Mouse (Mus musculus) stomach, postnatal 0 days (tissue): ENCODE measurements around the gene Minar1. TPM values are rescaled to one million over a fixed set of nuclear protein-coding genes. Genes with fewer than 3 reads are reported as not detected.

Experiments used
- ATAC-seq: fragments of 200-750 bp; cut with Nextera tagmentation; 2 replicates; pipeline ENCODE4 v1.8.0; 2017; ENCODE audit not compliant: low FRiP score, low TSS enrichment
- DNase-seq: peaks from one replicate; pipeline ENCODE4 v3.0.0-alpha.2; 2016; ENCODE audit warnings: low spot score
- H3K27ac ChIP-seq: fragments of 300-500 bp; sonication (generic); replicated peaks from 2 replicates; pipeline ENCODE4 v1.5.1; 2014; ENCODE audit warnings: mild to moderate bottlenecking, control low read depth
- H3K27me3 ChIP-seq: fragments of 300-500 bp; sonication (generic); 2 replicates; pipeline ENCODE4 v1.6.1; 2014; ENCODE audit warnings: low read length; ENCODE audit not compliant: control insufficient read depth, insufficient read depth
- H3K36me3 ChIP-seq: fragments of 300-500 bp; sonication (generic); 2 replicates; pipeline ENCODE4 v1.6.1; 2014; ENCODE audit warnings: low read length, mixed read lengths; ENCODE audit not compliant: control insufficient read depth, insufficient read depth
- H3K4me1 ChIP-seq: fragments of 300-500 bp; sonication (generic); replicated peaks from 2 replicates; pipeline ENCODE4 v1.6.1; 2014; ENCODE audit warnings: antibody characterized with exemption; ENCODE audit not compliant: control insufficient read depth, insufficient read depth
- H3K4me2 ChIP-seq: fragments of 300-500 bp; sonication (generic); replicated peaks from 2 replicates; pipeline ENCODE4 v1.6.1; 2014; ENCODE audit warnings: low read depth, mild to moderate bottlenecking, control low read depth, moderate library complexity
- H3K4me3 ChIP-seq: fragments of 300-500 bp; sonication (generic); 2 replicates; pipeline ENCODE4 v1.5.1; 2014; ENCODE audit warnings: low read depth, low read length, control low read depth
- H3K9ac ChIP-seq: fragments of 300-500 bp; sonication (generic); 2 replicates; pipeline ENCODE4 v1.6.1; 2014; ENCODE audit warnings: mild to moderate bottlenecking, low read length, control low read depth, mixed read lengths
- H3K9me3 ChIP-seq: fragments of 300-500 bp; sonication (generic); 2 replicates; pipeline ENCODE4 v1.6.1; 2016; ENCODE audit warnings: low read length; ENCODE audit not compliant: control insufficient read depth
- CTCF ChIP-seq: IDR thresholded peaks from 2 replicates; pipeline ENCODE4 v1.5.1; 2016; ENCODE audit warnings: antibody characterized with exemption, low read depth, mild to moderate bottlenecking, moderate library complexity
- EP300 ChIP-seq: optimal IDR thresholded peaks from 2 replicates; pipeline ENCODE3; 2016; ENCODE audit warnings: antibody characterized with exemption
- WGBS: fragments of 180-500 bp; shearing (Covaris S2); extraction: QIAGEN DNeasy Blood & Tissue Kit; methylation state at CpG from one replicate; pipeline ENCODE4 v1.1.7; 2014; 5-methylcytosine and 5-hydroxymethylcytosine counted together
- polyA plus RNA-seq: library from polyadenylated mRNA; unstranded; fragments of >200 nt; fragmentation: Nextera tagmentation; extraction: Ambion mirVana; gene quantifications from 2 replicates; pipeline ENCODE4 v1.2.1, GENCODE M21; 2015

The Minar1 gene
- polyA plus RNA-seq, 1 experiment from 2014 or later, result 0.04 TPM

DNA sequence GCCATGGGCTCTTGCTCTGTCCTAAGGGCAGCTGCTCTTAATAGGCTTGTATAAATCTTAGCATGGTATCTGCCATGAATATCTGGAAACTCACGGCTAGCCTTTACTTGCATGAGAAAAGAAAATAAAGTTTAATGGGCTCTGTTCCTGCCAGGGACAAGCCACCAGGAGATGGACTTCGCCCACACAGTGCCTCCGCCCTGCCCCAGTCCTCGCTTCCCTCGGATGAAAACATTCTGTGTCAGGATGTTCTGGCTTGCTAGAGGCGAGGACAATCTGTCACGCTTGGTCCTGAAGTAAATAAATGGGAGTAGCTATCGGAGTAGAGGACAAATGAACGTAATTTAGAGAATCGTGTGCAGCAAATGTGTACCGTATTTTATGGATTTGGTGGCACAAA, 16.7 kb downstream of the Minar1 start:
- no peaks in the 10 kb centered on the region for H3K27me3 ChIP-seq
- 56% methylated on average over 11 of the region's 11 CpGs for WGBS
- H3K4me2 ChIP-seq, result no peak overlapping the region
- no peak overlapping the region for H3K9ac ChIP-seq
- no peaks in the 10 kb centered on the region for H3K4me1 ChIP-seq
- ATAC-seq, result no peak
- H3K4me3 ChIP-seq, result no peak overlapping the region
- H3K36me3 ChIP-seq, result no peaks in the 10 kb centered on the region
- no peak overlapping the region for H3K27ac ChIP-seq
- no peaks in the 10 kb centered on the region for H3K9me3 ChIP-seq
- TF ChIP-seq EP300 (no peak), CTCF (no peak)
- no peak for DNase-seq

DNA sequence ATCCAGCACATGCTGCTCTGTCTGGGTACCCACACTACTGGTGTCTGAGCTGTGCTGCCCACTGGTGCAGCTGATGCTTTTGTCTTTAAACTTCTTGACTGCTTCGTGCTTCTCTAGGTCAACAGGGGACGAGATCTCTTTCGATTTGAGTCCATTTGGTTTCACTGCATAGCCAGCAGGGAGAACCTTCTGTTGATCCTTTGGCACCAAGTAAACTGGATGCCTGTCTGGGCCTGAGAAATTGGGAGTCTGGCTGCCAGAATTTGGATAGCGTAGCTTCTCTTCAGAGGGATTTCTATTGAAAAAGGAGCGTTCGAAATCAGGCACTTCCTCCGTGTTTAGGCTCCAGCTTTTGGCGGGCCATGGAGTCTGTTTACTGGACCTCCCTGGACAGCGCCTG, 21.0 kb downstream of the Minar1 start:
- H3K27ac ChIP-seq, result no peak overlapping the region
- no peaks in the 10 kb centered on the region for H3K9me3 ChIP-seq
- ATAC-seq, result no peak
- H3K4me3 ChIP-seq, result no peak overlapping the region
- H3K36me3 ChIP-seq, result no peaks in the 10 kb centered on the region
- DNase-seq, result no peak
- TF ChIP-seq CTCF, result no peak
- TF ChIP-seq EP300, result no peak
- no peak overlapping the region for H3K4me2 ChIP-seq
- H3K27me3 ChIP-seq, result no peaks in the 10 kb centered on the region
- no peak overlapping the region for H3K9ac ChIP-seq
- no peaks in the 10 kb centered on the region for H3K4me1 ChIP-seq
- WGBS, result 93% methylated on average over 9 of the region's 9 CpGs

DNA sequence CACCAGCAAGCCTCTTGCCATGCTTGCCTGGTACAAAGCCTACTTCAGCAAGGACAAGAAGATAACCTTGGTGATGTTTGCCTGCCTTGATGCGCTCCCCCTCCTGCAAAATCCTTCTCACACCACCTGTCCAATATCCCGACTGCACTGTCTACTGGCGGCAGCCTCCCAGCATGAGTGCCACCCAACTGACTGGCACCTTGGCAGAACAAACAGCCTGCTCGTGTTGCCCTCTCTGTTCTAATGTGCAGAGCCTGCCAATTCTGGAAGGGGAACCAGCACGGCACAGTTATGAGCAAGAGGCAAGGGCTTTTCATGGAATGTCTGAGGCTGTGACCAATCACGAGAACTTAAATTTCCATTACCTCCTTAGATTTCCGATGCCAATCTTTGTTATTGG, 22.2 kb downstream of the Minar1 start:
- Histone ChIP-seq H3K27me3 (no peaks in the 10 kb centered on the region), H3K9ac (no peak overlapping the region), H3K9me3 (no peaks in the 10 kb centered on the region), H3K27ac (no peak overlapping the region), H3K4me2 (no peak overlapping the region), H3K36me3 (no peaks in the 10 kb centered on the region), H3K4me1 (no peaks in the 10 kb centered on the region), H3K4me3 (no peak overlapping the region)
- ATAC-seq (no peak), DNase-seq (no peak)
- TF ChIP-seq EP300, result no peak
- 88% methylated on average over 7 of the region's 7 CpGs for WGBS

DNA sequence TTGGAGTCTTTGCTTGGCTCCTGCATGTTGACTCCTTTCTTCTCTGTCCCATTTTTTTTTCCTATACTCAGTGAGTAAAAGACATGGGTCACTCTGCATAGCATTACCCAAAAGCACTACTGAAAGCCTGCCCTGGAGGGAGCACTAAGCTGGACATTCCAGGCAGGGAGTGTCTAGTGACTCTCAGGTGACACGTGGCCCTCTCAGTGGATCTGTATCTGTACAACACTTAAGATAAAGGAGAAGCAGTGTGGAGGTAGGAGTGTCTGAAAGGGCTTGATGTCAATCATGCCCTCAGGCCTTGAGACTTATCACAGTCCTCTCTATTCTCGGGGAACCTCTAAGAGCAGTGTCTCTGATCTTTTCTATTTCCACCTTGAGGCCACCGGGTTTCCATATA, 25.9 kb downstream of the Minar1 start:
- Histone ChIP-seq H3K9me3 (no peaks in the 10 kb centered on the region), H3K4me2 (no peak overlapping the region), H3K36me3 (no peaks in the 10 kb centered on the region), H3K4me1 (no peaks in the 10 kb centered on the region), H3K27me3 (no peaks in the 10 kb centered on the region), H3K9ac (no peak overlapping the region), H3K27ac (no peak overlapping the region), H3K4me3 (no peak overlapping the region)
- no peak for TF ChIP-seq CTCF
- no peak for TF ChIP-seq EP300
- DNase-seq (no peak), ATAC-seq (no peak)
- WGBS, result 55% methylated on average over 3 of the region's 3 CpGs

DNA sequence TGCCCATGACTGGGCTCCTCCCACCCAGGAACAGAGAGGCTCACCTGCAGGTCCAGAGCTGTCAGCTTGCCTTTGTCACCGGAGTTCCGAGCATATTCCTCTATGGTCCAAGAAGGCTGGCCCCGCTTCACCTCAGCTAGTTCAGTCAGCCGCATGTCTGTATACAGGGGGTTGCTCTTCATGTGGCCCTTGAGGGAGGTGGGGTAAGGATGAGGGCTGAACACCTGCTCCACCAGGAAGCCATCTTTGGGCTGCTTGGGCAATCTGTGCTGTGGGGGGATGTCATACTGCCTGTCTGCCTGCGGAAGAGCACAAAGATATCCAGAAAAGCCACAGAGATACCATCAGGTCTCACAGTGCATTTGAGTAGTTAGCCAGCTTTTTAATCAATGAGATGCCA, 26.5 kb downstream of the Minar1 start:
- ATAC-seq (no peak), DNase-seq (no peak)
- H3K9me3 ChIP-seq, result no peaks in the 10 kb centered on the region
- H3K9ac ChIP-seq, result no peak overlapping the region
- 77% methylated on average over 5 of the region's 5 CpGs for WGBS
- no peak overlapping the region for H3K27ac ChIP-seq
- H3K36me3 ChIP-seq, result no peaks in the 10 kb centered on the region
- H3K4me1 ChIP-seq, result no peaks in the 10 kb centered on the region
- no peak overlapping the region for H3K4me3 ChIP-seq
- H3K27me3 ChIP-seq, result no peaks in the 10 kb centered on the region
- no peak for TF ChIP-seq EP300
- no peak for TF ChIP-seq CTCF
- no peak overlapping the region for H3K4me2 ChIP-seq

DNA sequence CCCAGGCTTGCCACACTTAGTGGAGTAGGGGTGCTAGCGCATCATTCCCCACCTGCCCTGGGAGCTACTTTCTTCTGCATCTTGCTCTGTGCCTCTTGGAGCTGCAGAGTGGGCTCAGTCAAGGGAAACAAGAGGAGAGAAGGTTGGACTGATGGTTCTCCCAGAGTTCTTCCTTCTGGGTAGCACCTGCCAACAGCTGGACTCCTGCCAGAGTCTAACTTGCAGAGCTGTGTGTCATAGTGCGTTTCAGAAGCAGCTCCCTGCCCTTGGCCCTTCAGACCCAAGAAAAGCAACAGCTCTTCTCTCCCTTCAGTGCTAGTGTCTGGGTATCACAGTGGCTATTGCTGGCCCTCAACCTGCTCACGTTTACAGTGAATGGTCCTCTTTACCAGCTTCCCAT, 30.5 kb downstream of the Minar1 start:
- no peak for ATAC-seq
- WGBS, result 74% methylated on average over 3 of the region's 3 CpGs
- no peaks in the 10 kb centered on the region for H3K36me3 ChIP-seq

More for the DNA sequence above, 30.5 kb downstream of the Minar1 start:
- Histone ChIP-seq H3K9ac (no peak overlapping the region), H3K4me3 (no peak overlapping the region), H3K4me1 (no peaks in the 10 kb centered on the region), H3K27ac (no peak overlapping the region), H3K27me3 (no peaks in the 10 kb centered on the region), H3K9me3 (no peaks in the 10 kb centered on the region), H3K4me2 (no peak overlapping the region)
- TF ChIP-seq EP300 (no peak), CTCF (no peak)
- DNase-seq, result no peak
